Mouse (Mus musculus): ENCODE measurements around the gene Cic.

The Cic gene

GRCm38 (mm10) chr7:25279861-25280791 lies 12.6 kb downstream of the Cic start:
- intact Hi-C loops (cut with DNase I), result no loop called here

- intact Hi-C loops (cut with DNase I), result no loop called here
Measured at GRCm38 (mm10) chr7:25281166-25281733, 13.7 kb downstream of the Cic start.

GRCm38 (mm10) chr7:25281734-25282601 lies 14.5 kb downstream of the Cic start:
- intact Hi-C loops (cut with DNase I), result no loop called here

- intact Hi-C loops (cut with DNase I), result no loop called here
Measured at GRCm38 (mm10) chr7:25282731-25283211, 15.3 kb downstream of the Cic start.

GRCm38 (mm10) chr7:25283637-25284036 lies 16.1 kb downstream of the Cic start:
- intact Hi-C loops (cut with DNase I), result loop anchor here (2.0 kb wide), 1 partner anchor 31 kb away; no protein-coding TSS in a partner anchor

- intact Hi-C loops (cut with DNase I), result loop anchor here (2.0 kb wide), 1 partner anchor 31 kb away; no protein-coding TSS in a partner anchor
Measured at GRCm38 (mm10) chr7:25284171-25284570, 16.7 kb downstream of the Cic start.

- intact Hi-C loops (cut with DNase I), result loop anchor here (2.0 kb wide), 1 partner anchor 30 kb away; no protein-coding TSS in a partner anchor
Measured at GRCm38 (mm10) chr7:25284766-25285165, 17.3 kb downstream of the Cic start.

GRCm38 (mm10) chr7:25285511-25286238 lies 18.2 kb downstream of the Cic start:
- intact Hi-C loops (cut with DNase I), result loop anchor here (2.0 kb wide), 1 partner anchor 29 kb away; no protein-coding TSS in a partner anchor

GRCm38 (mm10) chr7:25286989-25287388 lies 19.5 kb downstream of the Cic start:
- intact Hi-C loops (cut with DNase I), result no loop called here

- intact Hi-C loops (cut with DNase I), result no loop called here
Measured at GRCm38 (mm10) chr7:25288011-25288410, 20.5 kb downstream of the Cic start.

GRCm38 (mm10) chr7:25288721-25289120 lies 21.2 kb downstream of the Cic start:
- intact Hi-C loops (cut with DNase I), result no loop called here

GRCm38 (mm10) chr7:25289925-25290324 lies 22.4 kb downstream of the Cic start:
- intact Hi-C loops (cut with DNase I), result no loop called here

- intact Hi-C loops (cut with DNase I), result no loop called here
Measured at GRCm38 (mm10) chr7:25290463-25290862, 23.0 kb downstream of the Cic start.

- intact Hi-C loops (cut with DNase I), result no loop called here
Measured at GRCm38 (mm10) chr7:25290911-25291310, 23.4 kb downstream of the Cic start.

- intact Hi-C loops (cut with DNase I), result no loop called here
Measured at GRCm38 (mm10) chr7:25292107-25292506, 24.6 kb downstream of the Cic start.

- intact Hi-C loops (cut with DNase I), result no loop called here
Measured at GRCm38 (mm10) chr7:25293191-25293739, 25.8 kb downstream of the Cic start.

GRCm38 (mm10) chr7:25294495-25294894 lies 27.0 kb downstream of the Cic start:
- intact Hi-C loops (cut with DNase I), result no loop called here

GRCm38 (mm10) chr7:25294960-25295722 lies 27.6 kb downstream of the Cic start:
- intact Hi-C loops (cut with DNase I), result no loop called here

GRCm38 (mm10) chr7:25296945-25297453 lies 29.5 kb downstream of the Cic start:
- intact Hi-C loops (cut with DNase I), result no loop called here
